Mouse (Mus musculus): Measurements from ENCODE around the gene Gsg1.
A peak's percentile ranks its signal among the peaks of the same experiment; 100 is the strongest.

Gsg1 gene

DNA sequence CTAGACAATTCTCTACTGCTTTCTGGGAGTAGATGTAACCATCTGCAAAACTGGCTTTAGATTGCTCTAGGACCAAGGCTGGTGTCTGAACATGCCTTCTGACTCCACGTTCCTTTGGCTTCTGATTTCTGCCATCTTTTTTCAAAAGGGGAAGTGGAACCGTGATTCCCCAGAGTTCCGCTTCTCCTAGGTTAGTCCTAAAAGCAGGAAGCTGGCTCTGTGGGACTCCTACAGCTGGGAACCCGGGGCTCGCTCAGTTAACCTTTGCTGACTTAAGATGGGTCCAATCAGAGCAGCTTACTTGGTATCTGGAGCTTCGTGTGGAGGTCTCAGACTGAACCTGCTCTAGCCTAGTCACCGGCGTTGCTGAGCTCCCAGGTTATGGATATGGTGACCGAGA is 7.0 kb upstream of the Gsg1 start:
- DNase-seq (ENCODE audit: inconsistent ontology term) = no peak

DNA sequence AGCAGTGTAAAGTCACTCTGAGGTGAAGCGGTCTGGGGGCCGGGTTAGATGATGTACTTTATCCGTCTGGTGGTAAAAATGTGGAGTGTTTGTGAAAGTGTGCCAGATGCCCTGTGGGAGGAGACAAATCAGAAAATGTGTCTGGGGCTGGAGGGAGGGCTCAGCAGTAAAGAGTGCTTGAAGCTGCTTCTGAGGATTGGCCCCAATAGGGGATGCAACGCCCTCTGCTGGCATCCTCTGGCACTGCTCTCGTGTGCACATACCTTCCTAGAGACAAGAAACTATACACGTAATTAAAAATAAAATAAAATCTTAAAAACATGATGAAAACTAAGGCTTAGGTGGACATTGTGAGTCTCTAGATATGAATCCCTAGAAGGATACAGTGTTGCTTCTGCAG is 6.3 kb upstream of the Gsg1 start:
- DNase-seq (ENCODE audit: inconsistent ontology term) = no peak

DNA sequence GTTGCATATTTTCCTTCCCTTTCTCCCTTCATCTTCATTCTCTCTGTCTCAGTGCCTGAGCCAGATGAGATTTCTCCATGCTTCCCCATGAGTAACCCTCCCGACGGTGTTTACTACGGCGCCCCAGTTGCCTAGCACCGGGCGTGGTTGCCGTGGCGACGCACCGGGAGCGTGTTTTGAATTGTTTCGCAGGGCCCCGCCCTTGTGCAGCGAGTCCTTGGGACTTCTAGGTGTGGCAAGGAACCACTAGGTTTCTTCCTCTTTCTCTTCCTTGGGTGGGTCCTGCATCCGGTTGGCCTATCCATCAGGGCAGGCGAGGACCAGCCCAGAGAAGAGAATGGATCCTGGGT is 1.4 kb downstream of the Gsg1 start:
- DNase-seq (ENCODE audit: inconsistent ontology term) = peak; percentile 90

GRCm38 (mm10) chr6:135251849-135252727 is 2.1 kb downstream of the Gsg1 start:
- DNase-seq (ENCODE audit: inconsistent ontology term) = no peak

DNA sequence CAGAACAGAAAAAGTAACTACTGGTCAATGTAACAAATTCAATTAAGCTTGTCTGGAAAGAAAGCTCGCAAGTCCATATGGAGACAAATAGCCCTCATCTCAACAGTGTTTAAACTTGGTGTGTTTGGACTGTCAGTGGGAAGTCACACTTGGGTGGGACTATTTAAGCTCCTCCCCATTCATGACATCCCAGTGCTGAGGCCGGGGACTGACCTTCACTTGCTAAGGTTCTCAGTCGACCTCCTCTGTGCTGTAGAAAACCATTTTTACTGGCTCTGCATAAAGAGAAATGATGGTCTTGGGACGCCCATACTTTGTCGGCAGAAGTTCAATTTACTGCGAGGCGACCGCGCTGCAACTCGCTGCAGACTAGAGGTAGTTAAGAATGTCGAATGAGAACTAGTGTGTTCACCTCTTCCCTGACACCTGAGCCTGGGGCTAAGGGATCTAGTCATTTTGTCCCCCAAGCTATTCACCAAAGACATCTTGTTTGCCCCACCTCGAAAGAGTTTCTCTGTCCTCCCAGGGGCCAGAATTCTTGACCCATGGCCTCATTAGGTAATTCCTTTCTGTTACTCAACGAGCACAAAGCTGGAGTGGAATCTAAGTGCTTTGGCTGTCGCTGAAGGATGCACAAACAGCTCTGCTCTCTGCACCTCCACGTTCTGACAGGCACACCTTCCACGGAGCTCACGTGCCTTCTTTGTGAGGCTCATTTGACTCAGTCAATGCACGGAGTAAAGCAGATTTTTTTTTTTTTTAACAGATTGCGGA is 3.0 kb downstream of the Gsg1 start:
- peak; percentile 14 for DNase-seq (ENCODE audit: inconsistent ontology term)

DNA sequence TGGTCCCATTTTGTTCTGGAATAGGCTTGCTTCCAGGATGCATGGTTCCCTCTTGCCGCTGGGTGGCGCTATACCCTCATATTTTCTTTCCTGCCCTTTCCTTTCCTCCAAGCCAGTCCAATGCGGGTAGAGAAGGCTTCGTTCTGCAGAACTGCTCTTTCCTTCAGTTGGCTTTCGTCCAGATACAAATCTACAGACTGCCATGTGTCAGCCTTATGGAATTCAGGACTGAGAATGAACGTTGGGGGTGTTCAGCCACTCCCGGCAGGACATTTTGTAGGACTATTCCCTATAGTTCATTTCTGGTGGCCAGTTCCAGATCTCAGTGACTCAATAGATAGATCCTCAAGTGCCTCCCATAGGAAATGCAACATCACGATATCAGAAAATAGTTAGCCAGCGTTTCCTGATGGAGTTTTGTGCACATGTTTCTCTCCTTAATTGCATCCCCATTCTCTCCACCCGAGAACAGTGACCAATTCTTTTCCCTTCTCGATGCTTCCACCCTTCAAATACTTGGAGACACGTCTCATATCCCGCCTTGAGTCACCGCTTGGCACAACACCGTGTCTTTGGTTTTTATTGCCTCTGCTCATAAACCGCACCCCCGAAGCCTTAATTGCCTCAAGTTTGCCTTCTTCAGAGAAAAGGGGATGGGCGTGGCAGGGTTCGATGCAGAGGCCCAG is 4.2 kb downstream of the Gsg1 start:
- DNase-seq (ENCODE audit: inconsistent ontology term) = peak; percentile 90

- no peak for DNase-seq (ENCODE audit: inconsistent ontology term)
Measured at GRCm38 (mm10) chr6:135247861-135248260, 6.3 kb downstream of the Gsg1 start.

DNA sequence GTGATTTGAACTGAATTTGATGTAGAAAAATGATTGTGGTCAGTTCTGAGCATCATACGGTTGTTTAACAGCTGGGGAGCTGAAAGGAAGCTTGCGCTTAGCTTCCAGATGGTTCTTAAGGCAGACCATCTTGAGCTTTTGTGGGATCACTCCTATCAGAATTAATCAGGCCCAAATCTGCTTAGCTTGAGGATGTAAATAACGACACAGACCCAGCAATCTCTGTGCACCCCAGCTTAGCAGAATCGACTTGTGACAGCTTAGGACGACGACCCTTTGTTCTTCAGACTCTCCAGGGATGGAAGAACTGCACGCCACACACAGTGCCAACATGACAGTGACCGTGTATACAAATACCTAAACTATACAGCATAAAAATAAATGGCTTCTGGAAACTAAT is 8.6 kb downstream of the Gsg1 start:
- DNase-seq (ENCODE audit: inconsistent ontology term) = no peak

GRCm38 (mm10) chr6:135240361-135240760 is 13.8 kb downstream of the Gsg1 start:
- no peak for DNase-seq (ENCODE audit: inconsistent ontology term)

DNA sequence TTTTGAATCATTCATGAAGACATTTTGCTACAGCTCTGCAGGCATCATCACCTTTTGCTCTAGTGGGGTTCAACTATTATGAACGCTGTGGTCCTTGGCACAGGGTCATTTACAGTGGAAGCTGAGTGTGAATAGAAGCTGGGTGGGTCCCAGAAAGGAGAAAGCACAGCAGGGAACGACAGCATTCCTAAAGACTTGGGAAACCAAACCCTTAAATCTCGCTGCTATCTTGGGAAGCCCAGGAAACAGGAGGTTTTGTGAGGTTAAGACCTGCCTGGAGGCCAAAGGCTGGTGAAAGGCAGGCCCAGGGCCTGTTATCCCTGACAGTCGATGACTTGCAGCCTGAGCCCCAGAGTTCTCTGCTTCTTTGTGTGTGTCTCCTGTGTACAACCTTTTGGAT is 15.9 kb downstream of the Gsg1 start:
- no peak for DNase-seq (ENCODE audit: inconsistent ontology term)

GRCm38 (mm10) chr6:135237326-135237725 is 16.8 kb downstream of the Gsg1 start:
- no peak for DNase-seq (ENCODE audit: inconsistent ontology term)

DNA sequence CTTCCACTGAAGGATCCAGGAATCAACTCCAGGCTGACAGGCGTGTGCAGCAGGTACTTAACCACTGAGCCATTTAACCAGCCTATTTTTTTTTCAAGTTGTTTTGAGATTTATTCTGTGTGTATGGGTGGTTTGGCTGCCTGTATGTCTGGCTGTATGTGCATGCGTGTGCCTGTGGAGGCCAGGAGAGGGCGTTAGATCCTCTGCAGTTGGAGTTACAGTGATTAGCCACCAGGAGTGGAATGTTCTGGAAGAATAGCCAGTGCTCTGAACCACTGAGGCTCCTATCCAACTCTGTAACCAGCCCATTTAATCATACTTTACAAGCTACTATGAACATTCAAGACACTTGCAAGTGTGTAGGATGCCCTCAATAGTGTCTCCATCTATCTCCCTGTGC is 17.6 kb downstream of the Gsg1 start:
- DNase-seq (ENCODE audit: inconsistent ontology term) = no peak

DNA sequence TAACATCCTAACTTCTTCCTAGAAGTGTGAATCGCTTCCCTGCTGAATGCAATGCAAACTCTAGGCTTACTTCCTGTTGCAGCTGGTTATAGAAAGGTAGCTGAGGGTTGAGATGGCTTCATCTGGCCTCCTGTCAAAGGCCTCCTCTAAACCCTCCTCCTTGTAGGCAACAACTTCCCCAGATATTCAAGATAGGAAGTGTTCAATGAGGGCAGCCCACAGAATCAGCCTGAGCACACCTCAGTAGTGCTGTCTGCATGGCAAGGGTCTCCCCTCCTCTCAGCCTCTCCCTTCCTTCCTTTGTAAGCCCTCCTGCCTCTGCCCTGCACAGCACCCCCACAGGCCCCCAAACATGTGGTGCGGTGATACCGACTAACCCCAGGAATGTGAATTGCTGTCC is 18.4 kb downstream of the Gsg1 start:
- DNase-seq (ENCODE audit: inconsistent ontology term) = no peak

DNA sequence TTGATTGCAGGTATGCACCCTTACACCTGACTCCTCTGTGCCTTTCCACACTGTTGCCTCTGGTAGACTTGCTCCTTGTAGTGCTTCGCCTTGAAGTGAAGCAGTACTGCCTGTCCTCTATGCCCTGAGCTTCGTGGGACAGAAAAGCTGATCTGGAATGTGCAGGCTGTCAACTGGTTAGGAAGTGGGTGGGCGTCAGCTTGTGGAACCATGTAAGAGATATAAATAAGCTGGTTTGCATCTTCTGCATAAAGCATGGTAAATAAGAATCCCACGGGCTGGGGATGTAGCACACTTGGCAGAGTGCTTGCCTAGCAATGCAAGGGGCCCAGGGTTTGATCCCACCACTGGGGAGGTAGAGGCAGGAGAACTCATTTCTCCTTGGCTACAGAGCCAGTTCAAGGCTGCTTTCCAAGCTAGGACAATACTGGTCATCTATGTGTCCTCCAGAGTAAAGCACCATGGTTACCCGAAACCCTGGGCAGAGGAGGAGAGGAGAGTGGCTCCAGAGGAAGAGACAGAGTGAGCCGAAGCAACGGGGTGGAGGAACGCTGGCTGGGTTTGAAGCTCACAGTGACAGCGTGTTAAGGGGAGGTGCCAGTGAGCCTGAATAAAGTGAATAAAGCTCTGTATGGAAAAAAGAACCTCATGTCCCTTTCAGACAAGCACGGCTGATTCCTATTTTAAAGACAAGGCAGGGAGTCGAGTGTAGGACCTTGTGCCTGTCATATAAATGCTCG is 21.5 kb downstream of the Gsg1 start:
- no peak for DNase-seq (ENCODE audit: inconsistent ontology term)

DNA sequence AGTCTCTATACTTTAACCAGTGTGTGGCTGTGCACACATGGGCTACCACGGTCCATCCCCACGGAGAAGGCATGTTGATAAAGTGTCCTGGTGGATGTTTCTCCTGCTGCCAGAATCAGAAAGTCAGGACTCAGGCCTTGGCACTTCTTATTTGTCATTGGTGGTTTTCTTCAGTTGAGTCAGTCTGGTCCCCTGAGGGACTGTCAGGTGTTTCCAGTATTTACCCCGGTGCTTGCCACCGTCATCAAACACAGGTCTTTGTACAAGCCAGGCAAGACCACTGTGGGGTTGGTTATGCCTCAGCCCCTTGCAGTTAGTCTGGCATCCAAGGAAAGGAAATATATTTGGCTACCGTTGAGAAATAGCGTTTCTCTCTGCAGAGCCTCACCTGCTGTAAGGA is 23.6 kb downstream of the Gsg1 start:
- DNase-seq (ENCODE audit: inconsistent ontology term) = no peak

- DNase-seq (ENCODE audit: inconsistent ontology term) = peak; percentile 79
Measured at GRCm38 (mm10) chr6:135228465-135228941, 25.6 kb downstream of the Gsg1 start.

DNA sequence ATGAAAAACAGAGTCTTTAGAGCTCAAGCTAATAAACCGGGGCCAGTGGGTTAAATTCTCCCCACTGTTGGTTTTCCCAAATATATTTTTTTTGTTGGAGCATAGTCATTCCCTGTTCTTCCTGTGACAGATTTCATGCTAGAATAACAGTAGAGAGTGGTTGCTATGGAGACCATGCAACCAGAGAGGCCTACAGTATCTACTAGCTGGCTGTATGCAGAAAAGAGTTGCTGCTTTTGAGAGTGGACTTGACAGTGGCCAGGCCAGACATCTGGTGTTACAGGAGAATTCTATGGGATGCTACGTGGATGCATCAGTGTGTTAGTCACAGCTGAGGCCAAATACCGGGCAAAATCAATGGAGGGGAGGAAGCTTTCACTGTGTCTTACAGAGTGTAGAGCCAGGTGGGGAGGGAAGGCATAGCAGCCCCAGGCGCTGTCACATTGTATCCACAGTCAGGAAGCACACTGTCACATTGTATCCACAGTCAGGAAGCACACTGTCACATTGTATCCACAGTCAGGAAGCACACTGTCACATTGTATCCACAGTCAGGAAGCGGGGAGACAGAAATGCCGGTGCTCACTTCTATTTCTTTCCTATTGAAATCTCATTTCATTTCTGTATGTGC is 30.2 kb downstream of the Gsg1 start:
- peak; percentile 70 for DNase-seq (ENCODE audit: inconsistent ontology term)

DNA sequence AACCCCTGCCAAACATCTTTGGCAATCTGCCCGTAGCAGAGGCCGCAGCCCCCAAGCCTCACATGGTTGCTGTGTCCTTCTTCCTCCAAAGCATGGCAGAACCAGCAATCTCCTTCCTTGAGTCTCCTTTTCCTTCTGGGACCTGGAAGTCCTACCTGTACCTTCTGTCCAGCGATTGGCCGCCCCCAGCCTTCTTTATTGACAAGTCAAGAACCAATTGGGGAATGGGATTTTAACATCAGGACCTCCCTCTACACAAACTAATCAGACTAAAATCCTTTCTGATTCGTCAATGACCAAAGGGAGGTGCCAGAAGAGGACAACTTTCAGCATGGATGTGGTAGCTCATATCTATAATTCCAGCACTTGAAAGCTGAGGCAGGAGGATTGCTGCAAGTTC is 34.2 kb downstream of the Gsg1 start:
- no peak for DNase-seq (ENCODE audit: inconsistent ontology term)

GRCm38 (mm10) chr6:135218330-135218729 is 35.8 kb downstream of the Gsg1 start:
- DNase-seq (ENCODE audit: inconsistent ontology term) = no peak

DNA sequence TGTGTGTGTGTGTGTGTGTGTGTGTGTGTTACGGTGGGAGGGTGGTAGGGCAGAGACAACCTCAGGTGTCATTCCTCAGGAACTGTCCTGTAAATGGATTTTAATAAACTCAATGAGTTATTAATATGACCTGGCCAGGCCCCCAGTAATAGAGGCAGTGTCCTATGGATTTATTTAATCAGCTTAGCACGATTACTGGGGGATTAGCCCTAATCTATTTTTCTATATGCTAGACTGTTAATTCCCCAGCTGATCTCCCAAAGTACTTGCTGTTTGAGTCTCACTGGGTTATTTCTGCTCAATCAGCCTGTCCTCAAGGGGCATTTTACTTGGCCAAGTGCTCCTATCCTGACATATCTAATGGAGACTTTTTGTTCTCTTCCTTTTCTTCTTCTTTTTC is 41.5 kb downstream of the Gsg1 start:
- no peak for DNase-seq (ENCODE audit: inconsistent ontology term)

DNA sequence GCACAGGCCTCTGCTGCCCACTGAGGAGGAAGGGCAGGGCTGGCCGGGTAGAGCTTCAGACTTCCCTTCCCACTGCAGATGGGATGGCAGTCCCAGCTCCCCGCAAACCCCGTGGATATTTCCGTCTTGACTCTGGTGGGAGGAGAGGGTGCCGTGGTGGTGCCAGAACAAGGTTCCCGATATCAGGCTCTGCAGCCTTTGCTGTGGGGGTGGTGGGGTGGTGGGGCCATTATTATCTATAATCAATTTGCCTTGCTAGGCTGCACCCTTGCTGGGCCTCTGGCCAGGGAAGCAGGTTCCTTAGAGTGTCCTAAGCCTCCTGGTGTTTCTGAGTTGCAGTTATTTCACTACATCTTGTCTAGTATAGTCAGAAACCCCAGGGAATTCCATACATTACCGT is 43.0 kb downstream of the Gsg1 start:
- no peak for DNase-seq (ENCODE audit: inconsistent ontology term)
